Mouse (Mus musculus) hindbrain, embryonic 11.5 days (tissue): Measurements from ENCODE around the gene Clstn2. TPM values are rescaled to one million over a fixed set of nuclear protein-coding genes. Genes with fewer than 3 reads are reported as not detected.

Experiments
- ATAC-seq: fragments of 200-750 bp; cut with Nextera tagmentation; 2 replicates; pipeline ENCODE4 v1.8.0; 2017; ENCODE audit warnings: mild to moderate bottlenecking, moderate TSS enrichment, moderate library complexity; ENCODE audit not compliant: low FRiP score
- DNase-seq: peaks from one replicate; pipeline ENCODE4 v3.0.0-alpha.2; 2015; ENCODE audit warnings: low spot score
- H3K27ac ChIP-seq: fragments of 300-500 bp; sonication (generic); 2 replicates; pipeline ENCODE4 v1.5.1; 2014; ENCODE audit warnings: mild to moderate bottlenecking, low read depth, low read length
- H3K27me3 ChIP-seq: fragments of 300-500 bp; sonication (generic); 2 replicates; pipeline ENCODE4 v1.6.1; 2014; ENCODE audit warnings: mild to moderate bottlenecking, low read length, moderate library complexity, mixed read lengths; ENCODE audit not compliant: control insufficient read depth, insufficient read depth
- H3K36me3 ChIP-seq: fragments of 300-500 bp; sonication (generic); 2 replicates; pipeline ENCODE4 v1.6.1; 2014; ENCODE audit warnings: mild to moderate bottlenecking, low read length, moderate library complexity, mixed read lengths; ENCODE audit not compliant: control insufficient read depth, insufficient read depth
- H3K4me1 ChIP-seq: fragments of 300-500 bp; sonication (generic); replicated peaks from 2 replicates; pipeline ENCODE4 v1.6.1; 2014; ENCODE audit warnings: low read length, mixed read lengths; ENCODE audit not compliant: control insufficient read depth, insufficient read depth
- H3K4me2 ChIP-seq: fragments of 300-500 bp; sonication (generic); replicated peaks from 2 replicates; pipeline ENCODE4 v1.6.1; 2014; ENCODE audit warnings: mild to moderate bottlenecking, low read depth, low read length
- H3K4me3 ChIP-seq: fragments of 300-500 bp; sonication (generic); 2 replicates; pipeline ENCODE4 v1.5.1; 2014; ENCODE audit warnings: low read depth, low read length
- H3K9ac ChIP-seq: fragments of 300-500 bp; sonication (generic); 2 replicates; pipeline ENCODE4 v1.6.1; 2014; ENCODE audit warnings: low read depth, low read length
- H3K9me3 ChIP-seq: fragments of 300-500 bp; sonication (generic); 2 replicates; pipeline ENCODE4 v1.6.1; 2016; ENCODE audit warnings: low read length; ENCODE audit not compliant: control insufficient read depth
- WGBS: fragments of 180-500 bp; shearing (Covaris S2); extraction: QIAGEN DNeasy Blood & Tissue Kit; methylation state at CpG from one replicate; pipeline ENCODE4 v1.1.7; 2014; 5-methylcytosine and 5-hydroxymethylcytosine counted together
- polyA plus RNA-seq: library from polyadenylated mRNA; unstranded; fragments of >200 nt; fragmentation: Nextera tagmentation; extraction: Ambion mirVana; gene quantifications from 2 replicates; pipeline ENCODE4 v1.2.1, GENCODE M21; 2014

The Clstn2 gene
- polyA plus RNA-seq, 1 experiment from 2014 or later = 2.0 TPM

- no peak overlapping the region for H3K9ac ChIP-seq
- DNase-seq (no peak), ATAC-seq (no peak)
- H3K4me1 ChIP-seq = no peaks in the 10 kb centered on the region
- no peaks in the 10 kb centered on the region for H3K27me3 ChIP-seq
- no peak overlapping the region for H3K4me3 ChIP-seq
- no peaks in the 10 kb centered on the region for H3K36me3 ChIP-seq
- H3K27ac ChIP-seq = no peak overlapping the region
- 94% methylated on average over 6 of the region's 6 CpGs for WGBS
- no peaks in the 10 kb centered on the region for H3K9me3 ChIP-seq
- no peak overlapping the region for H3K4me2 ChIP-seq
Measured at GRCm38 (mm10) chr9:97495056-97495455, 537.9 kb downstream of the Clstn2 start.

- no peak for DNase-seq
- no peak for ATAC-seq
- no peak overlapping the region for H3K4me3 ChIP-seq
- no peaks in the 10 kb centered on the region for H3K9me3 ChIP-seq
- no peak overlapping the region for H3K4me2 ChIP-seq
- no peaks in the 10 kb centered on the region for H3K36me3 ChIP-seq
- no peak overlapping the region for H3K9ac ChIP-seq
- H3K27me3 ChIP-seq = no peaks in the 10 kb centered on the region
- no peaks in the 10 kb centered on the region for H3K4me1 ChIP-seq
- 91% methylated on average over 2 of the region's 2 CpGs for WGBS
- no peak overlapping the region for H3K27ac ChIP-seq
Measured at GRCm38 (mm10) chr9:97491626-97492025, 541.4 kb downstream of the Clstn2 start.

GRCm38 (mm10) chr9:97490591-97491176 is 542.3 kb downstream of the Clstn2 start:
- Histone ChIP-seq H3K4me1 (no peaks in the 10 kb centered on the region), H3K9ac (no peak overlapping the region), H3K9me3 (no peaks in the 10 kb centered on the region), H3K27me3 (no peaks in the 10 kb centered on the region), H3K4me3 (no peak overlapping the region), H3K36me3 (no peaks in the 10 kb centered on the region), H3K4me2 (no peak overlapping the region), H3K27ac (no peak overlapping the region)
- DNase-seq (no peak), ATAC-seq (no peak)
- 84% methylated on average over 2 of the region's 2 CpGs for WGBS

GRCm38 (mm10) chr9:97486826-97487225 is 546.2 kb downstream of the Clstn2 start:
- Histone ChIP-seq H3K36me3 (no peaks in the 10 kb centered on the region), H3K9me3 (no peaks in the 10 kb centered on the region), H3K27me3 (no peaks in the 10 kb centered on the region), H3K4me2 (no peak overlapping the region), H3K4me3 (no peak overlapping the region), H3K4me1 (no peaks in the 10 kb centered on the region), H3K27ac (no peak overlapping the region), H3K9ac (no peak overlapping the region)
- ATAC-seq = no peak
- 79% methylated on average over 7 of the region's 7 CpGs for WGBS
- DNase-seq = no peak

- H3K27me3 ChIP-seq = no peaks in the 10 kb centered on the region
- H3K9me3 ChIP-seq = no peaks in the 10 kb centered on the region
- no peak overlapping the region for H3K4me2 ChIP-seq
- H3K4me1 ChIP-seq = no peaks in the 10 kb centered on the region
- H3K9ac ChIP-seq = no peak overlapping the region
- no peaks in the 10 kb centered on the region for H3K36me3 ChIP-seq
- H3K27ac ChIP-seq = no peak overlapping the region
- H3K4me3 ChIP-seq = no peak overlapping the region
- DNase-seq (no peak), ATAC-seq (no peak)
- 77% methylated on average over 1 of the region's 1 CpGs for WGBS
Measured at GRCm38 (mm10) chr9:97481187-97481586, 551.8 kb downstream of the Clstn2 start.

DNA sequence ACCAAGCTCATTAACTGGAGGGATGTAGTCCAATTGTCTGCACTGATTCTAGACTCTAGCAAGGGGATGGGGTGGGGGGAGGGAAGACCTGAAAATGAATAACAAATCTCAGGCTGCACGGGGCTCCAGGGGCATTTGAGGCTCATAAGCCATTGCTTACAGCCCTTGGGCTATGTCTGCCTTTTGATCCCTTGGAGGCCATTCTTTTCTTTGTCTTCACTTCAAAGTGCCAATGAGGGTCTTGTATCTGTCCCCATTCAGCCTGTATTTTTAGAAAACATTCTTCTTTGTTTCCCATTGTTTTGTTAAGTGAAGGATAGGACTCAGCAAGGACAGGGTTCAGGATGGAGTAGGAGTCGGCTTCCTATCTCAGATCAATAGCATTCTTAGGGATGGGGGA is 556.0 kb downstream of the Clstn2 start:
- no peaks in the 10 kb centered on the region for H3K9me3 ChIP-seq
- no peak overlapping the region for H3K9ac ChIP-seq
- no peaks in the 10 kb centered on the region for H3K36me3 ChIP-seq
- no peak for ATAC-seq
- no peak overlapping the region for H3K4me2 ChIP-seq
- no peaks in the 10 kb centered on the region for H3K4me1 ChIP-seq
- H3K27ac ChIP-seq = no peak overlapping the region
- no peaks in the 10 kb centered on the region for H3K27me3 ChIP-seq
- H3K4me3 ChIP-seq = no peak overlapping the region
- no peak for DNase-seq
- 19% methylated on average over 2 of the region's 2 CpGs for WGBS

GRCm38 (mm10) chr9:97476456-97476855 is 556.5 kb downstream of the Clstn2 start:
- ATAC-seq (no peak), DNase-seq (no peak)
- 82% methylated on average over 3 of the region's 3 CpGs for WGBS
- no peak overlapping the region for H3K27ac ChIP-seq
- H3K4me1 ChIP-seq = no peaks in the 10 kb centered on the region
- H3K9me3 ChIP-seq = no peaks in the 10 kb centered on the region
- H3K27me3 ChIP-seq = no peaks in the 10 kb centered on the region
- H3K36me3 ChIP-seq = no peaks in the 10 kb centered on the region
- no peak overlapping the region for H3K4me3 ChIP-seq
- no peak overlapping the region for H3K9ac ChIP-seq
- no peak overlapping the region for H3K4me2 ChIP-seq

- Histone ChIP-seq H3K4me3 (no peak overlapping the region), H3K9me3 (no peaks in the 10 kb centered on the region), H3K4me2 (no peak overlapping the region), H3K9ac (no peak overlapping the region), H3K4me1 (no peaks in the 10 kb centered on the region), H3K36me3 (no peaks in the 10 kb centered on the region), H3K27ac (peak overlapping the region; percentile 54), H3K27me3 (no peaks in the 10 kb centered on the region)
- 91% methylated on average over 6 of the region's 6 CpGs for WGBS
- no peak for DNase-seq
- ATAC-seq = no peak
Measured at GRCm38 (mm10) chr9:97474896-97475295, 558.1 kb downstream of the Clstn2 start.

GRCm38 (mm10) chr9:97471014-97471591 is 561.9 kb downstream of the Clstn2 start:
- DNase-seq (no peak), ATAC-seq (no peak)
- Histone ChIP-seq H3K9ac (no peak overlapping the region), H3K4me2 (no peak overlapping the region), H3K9me3 (no peaks in the 10 kb centered on the region), H3K27ac (no peak overlapping the region), H3K4me3 (no peak overlapping the region), H3K27me3 (no peaks in the 10 kb centered on the region), H3K4me1 (no peaks in the 10 kb centered on the region), H3K36me3 (no peaks in the 10 kb centered on the region)
- 81% methylated on average over 7 of the region's 7 CpGs for WGBS
